In the genomic region with DNA sequence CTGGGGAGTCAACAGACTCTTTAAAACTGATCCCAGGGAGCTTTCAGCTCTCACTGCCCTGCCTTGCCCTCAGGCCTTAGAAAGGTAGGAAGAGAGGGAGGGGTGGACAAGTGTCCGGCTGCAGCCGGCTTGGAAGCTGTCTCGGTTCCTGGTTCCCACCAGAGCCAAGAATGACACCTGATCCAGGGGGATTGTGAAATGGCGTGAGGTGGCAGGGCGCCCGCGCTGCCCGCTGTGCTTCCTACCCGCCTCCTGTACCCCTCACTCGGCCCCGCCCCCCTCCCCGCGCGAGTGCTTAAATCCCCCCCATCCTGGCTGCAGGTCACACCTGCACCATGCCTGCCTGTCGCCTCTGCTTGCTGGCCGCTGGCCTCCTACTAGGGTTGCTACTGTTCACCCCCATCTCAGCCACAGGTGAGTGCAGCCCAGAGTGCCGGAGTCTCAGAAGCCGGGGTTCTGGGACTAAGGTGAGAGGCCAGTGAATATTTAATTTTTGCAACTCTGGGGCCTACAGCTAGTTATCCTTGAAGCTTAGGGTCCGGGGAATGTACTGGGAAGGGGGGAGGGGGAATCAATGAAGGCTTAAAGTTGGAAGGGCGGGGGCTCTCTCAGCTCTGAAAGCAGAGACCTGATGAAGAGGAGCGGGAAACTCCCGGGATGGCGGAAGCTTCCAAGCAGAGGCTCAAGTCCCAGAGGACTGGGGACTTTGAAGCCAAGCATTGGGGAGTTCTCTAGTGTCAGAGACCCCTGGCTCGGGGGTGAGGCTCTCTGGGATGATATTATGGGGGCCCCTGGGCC, we compare ENCODE assay signal across 9 mouse cellular contexts. TPM values are rescaled to one million over a fixed set of nuclear protein-coding genes. Genes with fewer than 3 reads are reported as not detected.
A peak's percentile ranks its signal among the peaks of the same experiment; 100 is the strongest.
DNase-seq lines count a peak whose midpoint lies in the region; ATAC-seq and TF ChIP-seq lines count a peak whose summit lies in the region.
"Had no signal": no experiment of that assay in that cellular context is flagged by ENCODE, and none has a peak within 500 bp of the region (broad histone marks: within the 10 kb centered on the region; RNA-seq: fewer than 3 reads in every experiment).

A gene (plus strand): TSS at position 23 of the 798 bp plus-strand sequence.

- no peak for TF ChIP-seq CTCF in stomach, postnatal 0 days (IDR thresholded peaks at IDR 0.05; ENCODE audit: low read depth)

- H3K4me3 ChIP-seq in heart, embryonic 13.5 days = peak within 1 kb of the TSS; percentile 59
- peak within 1 kb of the TSS; percentile 44 for H3K4me3 ChIP-seq in embryonic facial prominence, embryonic 12.5 days
- H3K4me3 ChIP-seq in lung, embryonic 15.5 days = peak within 1 kb of the TSS; percentile 53
- H3K4me3 ChIP-seq in stomach, postnatal 0 days (ENCODE audit: low read depth, low read length) = peak within 1 kb of the TSS; percentile 41

- no peaks in the 10 kb centered on the region for H3K9me3 ChIP-seq in heart, embryonic 13.5 days
- no peaks in the 10 kb centered on the region for H3K9me3 ChIP-seq in embryonic facial prominence, embryonic 12.5 days
- no peaks in the 10 kb centered on the region for H3K9me3 ChIP-seq in lung, embryonic 15.5 days
- no peaks in the 10 kb centered on the region for H3K9me3 ChIP-seq in stomach, postnatal 0 days (ENCODE audit: control insufficient read depth, low read length)

- DNase-seq in heart, postnatal 36 days = no peak
- DNase-seq in kidney, adult 18-20 months = peak; percentile 73
- DNase-seq in stomach, postnatal 0 days (ENCODE audit: low spot score) = peak; percentile 65
- no peak for DNase-seq in thymus, adult 18-20 months
- DNase-seq in layer of hippocampus, adult 9-10 months (ENCODE audit: low spot score) = no peak

- peak within 1 kb of the TSS; percentile 82 for H3K9ac ChIP-seq in heart, embryonic 13.5 days
- peak within 1 kb of the TSS; percentile 69 for H3K9ac ChIP-seq in embryonic facial prominence, embryonic 12.5 days
- H3K9ac ChIP-seq in lung, embryonic 15.5 days = peak within 1 kb of the TSS; percentile 62
- peak within 1 kb of the TSS; percentile 69 for H3K9ac ChIP-seq in stomach, postnatal 0 days (ENCODE audit: low read length)

- no peak for TF ChIP-seq EP300 in stomach, postnatal 0 days (optimal IDR thresholded peaks at IDR 0.05)

- no peak for ATAC-seq in heart, embryonic 13.5 days (ENCODE audit: extremely low read depth, insufficient number of reproducible peaks, low FRiP score, low TSS enrichment)
- no peak for ATAC-seq in embryonic facial prominence, embryonic 12.5 days (ENCODE audit: insufficient number of reproducible peaks, insufficient read depth, low FRiP score, low TSS enrichment)
- peak; percentile 58 for ATAC-seq in lung, embryonic 15.5 days (ENCODE audit: borderline replicate concordance, extremely low read depth, low FRiP score, low TSS enrichment)
- ATAC-seq in stomach, postnatal 0 days (ENCODE audit: low FRiP score, low TSS enrichment) = peak; percentile 29

- WGBS in heart, embryonic 13.5 days = 6% methylated on average over 24 of the region's 24 CpGs
- 3% methylated on average over 24 of the region's 24 CpGs for WGBS in embryonic facial prominence, embryonic 12.5 days
- WGBS in lung, embryonic 15.5 days = 4% methylated on average over 24 of the region's 24 CpGs
- WGBS in stomach, postnatal 0 days = 14% methylated on average over 24 of the region's 24 CpGs

- intact Hi-C loops in heart, postnatal 36 days (cut with DNase I) = loop anchor here (1.0 kb wide), 1 partner anchor 31 kb away; no protein-coding TSS in a partner anchor

- H3K4me2 ChIP-seq in heart, embryonic 13.5 days = peak within 1 kb of the TSS; percentile 90
- H3K4me2 ChIP-seq in embryonic facial prominence, embryonic 12.5 days (replicated peaks) = peak within 1 kb of the TSS; percentile 92
- H3K4me2 ChIP-seq in lung, embryonic 15.5 days = peak within 1 kb of the TSS; percentile 94
- H3K4me2 ChIP-seq in stomach, postnatal 0 days (replicated peaks; ENCODE audit: low read depth) = peak within 1 kb of the TSS; percentile 81

- no peak within 1 kb of the TSS for H3K27ac ChIP-seq in heart, embryonic 13.5 days (replicated peaks)
- peak within 1 kb of the TSS; percentile 63 for H3K27ac ChIP-seq in embryonic facial prominence, embryonic 12.5 days
- H3K27ac ChIP-seq in lung, embryonic 15.5 days = peak within 1 kb of the TSS; percentile 74
- H3K27ac ChIP-seq in stomach, postnatal 0 days (replicated peaks) = peak within 1 kb of the TSS; percentile 78

- no peaks in the 10 kb centered on the region for H3K36me3 ChIP-seq in heart, embryonic 13.5 days
- H3K36me3 ChIP-seq in embryonic facial prominence, embryonic 12.5 days = peaks cover 3% of the 10 kb centered on the region; the same call in 1 of the 2 replicates
- H3K36me3 ChIP-seq in lung, embryonic 15.5 days = peaks cover 16% of the 10 kb centered on the region; the same call in 1 of the 2 replicates
- H3K36me3 ChIP-seq in stomach, postnatal 0 days (ENCODE audit: control insufficient read depth, insufficient read depth, low read length) = no peaks in the 10 kb centered on the region

- H3K27me3 ChIP-seq in heart, embryonic 13.5 days (replicated peaks) = peaks cover 49% of the 10 kb centered on the region
- 0 out of 2 replicates have a peak, but pooled peaks cover 3% of the 10 kb centered on the region for H3K27me3 ChIP-seq in embryonic facial prominence, embryonic 12.5 days
- H3K27me3 ChIP-seq in lung, embryonic 15.5 days = 0 out of 2 replicates have a peak, but pooled peaks cover 5% of the 10 kb centered on the region
- H3K27me3 ChIP-seq in stomach, postnatal 0 days (ENCODE audit: control insufficient read depth, insufficient read depth, low read length) = no peaks in the 10 kb centered on the region

- peaks cover 22% of the 10 kb centered on the region for H3K4me1 ChIP-seq in heart, embryonic 13.5 days
- H3K4me1 ChIP-seq in embryonic facial prominence, embryonic 12.5 days = peaks cover 18% of the 10 kb centered on the region
- H3K4me1 ChIP-seq in lung, embryonic 15.5 days = peaks cover 26% of the 10 kb centered on the region
- H3K4me1 ChIP-seq in stomach, postnatal 0 days (replicated peaks; ENCODE audit: control insufficient read depth, insufficient read depth) = 0 out of 2 replicates have a peak, but pooled peaks cover 4% of the 10 kb centered on the region

RNA-seq across cellular contexts. Expression of the gene that starts here (rescaled TPM):
- 11.1 and 12.7 TPM in 2 replicates for polyA plus RNA-seq in heart, embryonic 13.5 days (2015; fragmentation: Nextera tagmentation; extraction: Ambion mirVana)
- total RNA-seq in heart, postnatal 36 days (2021) = 1 to 10 TPM; 1.0 to 1.2 TPM
- polyA plus RNA-seq in embryonic facial prominence, embryonic 12.5 days (2016; fragmentation: Nextera tagmentation; extraction: Ambion mirVana) = 49.9 and 59.6 TPM in 2 replicates
- 404 and 415 TPM in 2 replicates for polyA plus RNA-seq in lung, embryonic 15.5 days (2015; fragmentation: Nextera tagmentation; extraction: Ambion mirVana)
- polyA plus RNA-seq in stomach, postnatal 0 days (2015; fragmentation: Nextera tagmentation; extraction: Ambion mirVana) = 123 and 147 TPM in 2 replicates
- total RNA-seq: MEL had no signal

Comparison
In these comparisons a context has a peak if more than half of its experiments do, and no peak if none do; other contexts are left out.
1. ATAC-seq: peak in lung, embryonic 15.5 days (single experiment) and stomach, postnatal 0 days (single experiment); none in heart, embryonic 13.5 days (single experiment) and embryonic facial prominence, embryonic 12.5 days (single experiment).
2. DNase-seq: peak in kidney, adult 18-20 months (single experiment) and stomach, postnatal 0 days (single experiment); none in heart, postnatal 36 days (0 of 2), thymus, adult 18-20 months (0 of 2) and layer of hippocampus, adult 9-10 months (single experiment).
3. Peak in every context shown above with its lines, with median percentiles within 50 percentile points of each other: H3K4me2 ChIP-seq, H3K4me3 ChIP-seq and H3K9ac ChIP-seq.